Mouse (Mus musculus) embryo, embryonic 10 days (tissue): ENCODE data around the gene Ninj2.

Experiments
- DNase-seq: peaks from one replicate; pipeline ENCODE4 v3.0.0-alpha.2; 2015; ENCODE audit warnings: low spot score

Gene Ninj2

DNA sequence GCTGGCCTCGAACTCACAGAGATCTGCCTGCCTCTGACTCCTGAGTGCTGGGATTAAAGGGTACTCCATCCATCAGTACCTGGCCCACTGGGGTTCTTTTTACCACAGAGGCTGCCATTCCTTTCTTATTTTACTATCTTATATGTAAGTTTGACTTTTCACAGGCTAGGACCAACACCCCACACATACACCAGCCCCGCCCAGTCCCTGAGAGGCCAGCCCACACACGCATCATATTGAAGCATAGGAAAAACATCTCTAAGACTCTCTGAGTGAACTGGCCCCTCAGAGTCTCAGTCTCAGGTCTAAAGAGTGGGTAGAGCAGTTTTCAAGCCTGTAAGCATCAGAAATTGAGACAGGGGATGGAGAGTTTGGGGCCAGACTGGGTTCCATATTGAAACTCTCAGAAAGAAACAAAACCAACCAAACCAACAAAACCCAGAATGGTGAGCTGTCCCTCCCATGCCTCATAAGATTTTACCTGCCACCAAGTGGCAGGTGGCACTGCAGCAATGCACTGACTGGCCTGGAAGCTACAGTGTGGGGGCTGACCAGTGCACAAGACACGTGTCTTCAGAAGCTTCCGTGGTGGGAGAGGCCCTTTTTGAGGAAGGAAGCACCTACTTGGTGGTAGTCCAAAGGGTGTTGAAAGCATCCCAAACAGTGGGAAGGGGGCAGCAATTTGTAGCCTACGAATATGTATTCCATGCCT is 86.0 kb downstream of the Ninj2 start:
- DNase-seq = no peak

DNA sequence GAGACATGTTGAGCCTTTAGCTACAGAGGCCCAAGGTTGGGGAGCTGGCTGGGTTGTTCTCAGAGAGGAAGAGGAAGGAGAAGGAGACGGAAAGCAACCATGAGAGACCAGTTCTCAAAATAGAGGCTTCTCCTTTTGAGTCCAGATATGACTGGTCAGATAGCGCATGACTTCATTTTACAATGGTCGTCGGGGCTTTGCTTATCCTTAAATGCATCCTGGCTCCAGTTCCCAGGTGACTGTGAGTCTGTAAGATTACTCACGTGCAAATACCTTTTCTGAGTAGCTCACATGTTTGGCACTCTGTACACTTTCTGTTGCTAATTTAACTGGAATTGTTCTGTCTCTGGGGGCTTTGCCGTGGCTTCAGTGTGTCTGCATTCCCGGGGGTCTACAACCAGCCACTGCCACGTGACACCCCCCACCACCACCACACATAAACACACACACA is 86.6 kb downstream of the Ninj2 start:
- no peak for DNase-seq

DNA sequence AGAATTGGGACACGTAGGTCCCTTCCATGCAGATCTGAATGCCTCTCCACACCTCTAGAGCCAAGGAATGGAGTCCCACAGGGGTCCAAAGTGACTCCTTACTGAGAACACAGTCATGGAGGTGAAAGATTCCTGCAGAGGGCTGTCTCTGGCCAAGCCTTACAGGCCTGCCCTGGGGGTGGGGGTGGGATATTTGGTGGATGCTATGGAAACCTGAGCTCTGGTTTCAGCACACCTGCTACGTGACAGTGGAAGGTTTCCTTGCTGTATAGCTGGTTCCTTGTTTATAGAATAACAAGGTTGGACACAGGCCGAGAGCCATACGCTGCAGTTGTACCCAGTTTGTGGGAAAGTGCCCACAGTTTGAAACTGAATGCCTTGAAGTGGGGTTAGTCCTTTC is 87.3 kb downstream of the Ninj2 start:
- no peak for DNase-seq

DNA sequence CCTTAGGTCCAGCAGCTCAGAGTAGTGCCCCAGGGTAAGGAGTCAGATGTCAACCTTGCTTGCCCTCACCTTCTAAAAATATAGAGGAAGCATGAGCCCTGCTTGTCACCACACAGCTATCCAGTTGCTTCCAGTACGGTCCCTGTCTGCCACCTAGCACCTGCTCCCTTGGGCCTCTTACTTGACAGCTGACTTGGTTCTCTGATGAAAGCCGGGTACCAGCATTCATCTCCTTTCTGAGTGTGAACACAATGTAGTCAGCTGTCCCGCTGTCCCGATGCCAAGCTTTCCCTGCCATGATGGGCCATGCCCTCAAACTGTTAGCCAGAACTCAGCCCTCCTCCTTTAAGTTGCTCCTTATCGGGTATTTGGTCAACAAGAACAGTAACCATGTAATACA is 89.0 kb downstream of the Ninj2 start:
- DNase-seq = no peak

DNA sequence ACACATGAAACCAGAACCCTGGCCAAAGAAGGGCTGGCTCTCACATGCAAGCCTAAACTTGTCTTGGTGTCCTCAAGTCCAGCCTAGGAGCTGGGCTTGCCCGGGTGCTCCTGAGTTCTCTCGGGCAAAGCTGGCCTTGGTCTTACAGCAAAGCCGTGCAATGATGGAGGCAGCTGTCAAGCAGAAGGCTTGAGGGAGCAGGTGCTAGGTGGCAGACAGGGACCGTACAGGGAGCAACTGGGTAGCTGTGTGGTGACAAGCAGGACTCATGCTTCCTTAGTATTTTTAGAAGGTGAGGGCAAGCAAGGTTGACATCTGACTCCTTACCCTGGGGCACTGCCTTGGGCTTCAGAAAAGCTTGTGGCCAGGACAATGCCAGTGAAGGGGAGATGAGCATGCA is 90.6 kb downstream of the Ninj2 start:
- no peak for DNase-seq

DNA sequence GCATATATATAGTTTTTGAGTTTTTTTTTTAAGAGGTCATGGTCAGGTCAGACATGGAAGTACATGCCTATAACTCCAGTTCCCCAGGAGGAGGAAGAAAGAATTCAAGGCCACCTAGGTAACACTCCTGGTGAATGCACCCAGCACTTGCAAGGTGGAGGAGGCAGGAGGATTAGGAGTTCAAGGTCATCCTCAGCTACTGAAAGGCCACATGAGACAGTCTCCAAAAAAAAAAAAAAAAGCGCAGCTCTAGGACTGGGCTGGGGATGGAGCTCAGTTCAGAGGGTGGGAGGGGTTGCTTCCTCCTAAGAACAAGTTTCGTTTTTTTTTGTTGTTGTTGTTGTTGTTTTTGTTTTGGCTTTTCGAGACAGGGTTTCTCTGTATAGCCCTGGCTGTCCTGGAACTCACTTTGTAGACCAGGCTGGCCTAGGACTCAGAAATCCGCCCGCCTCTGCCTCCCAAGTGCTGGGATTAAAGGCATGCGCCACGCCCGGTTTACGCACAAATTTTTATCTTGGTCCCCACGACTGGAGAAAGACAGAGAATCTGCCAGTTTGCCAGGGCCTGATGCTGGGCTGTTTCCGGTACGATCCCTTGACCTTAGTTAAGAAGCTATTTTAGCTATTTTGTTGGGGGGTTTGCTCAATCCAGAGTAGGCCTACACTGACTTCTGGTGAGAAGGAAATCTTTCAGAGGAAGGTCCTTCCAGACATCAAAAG is 92.0 kb downstream of the Ninj2 start:
- no peak for DNase-seq

DNA sequence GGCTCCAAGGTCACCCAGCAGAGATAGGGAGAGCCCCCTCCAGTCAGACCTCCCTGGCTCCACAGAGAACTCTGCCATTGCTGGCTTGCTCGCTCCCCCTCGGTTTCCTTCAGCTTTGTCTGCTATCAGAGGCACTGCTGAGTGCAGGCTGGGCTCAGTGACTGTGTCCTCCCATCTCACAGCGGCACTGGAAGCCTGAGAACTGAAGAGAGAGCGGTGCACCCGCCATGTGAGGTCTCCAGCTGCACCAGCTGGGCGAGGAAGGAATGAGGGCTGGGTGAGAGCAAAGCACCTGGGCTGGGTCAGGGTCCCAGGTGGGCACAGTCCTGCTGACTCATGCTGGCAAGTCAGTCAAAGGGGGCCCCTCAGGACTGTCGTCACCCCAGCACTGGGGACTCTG is 92.6 kb downstream of the Ninj2 start:
- DNase-seq = no peak

DNA sequence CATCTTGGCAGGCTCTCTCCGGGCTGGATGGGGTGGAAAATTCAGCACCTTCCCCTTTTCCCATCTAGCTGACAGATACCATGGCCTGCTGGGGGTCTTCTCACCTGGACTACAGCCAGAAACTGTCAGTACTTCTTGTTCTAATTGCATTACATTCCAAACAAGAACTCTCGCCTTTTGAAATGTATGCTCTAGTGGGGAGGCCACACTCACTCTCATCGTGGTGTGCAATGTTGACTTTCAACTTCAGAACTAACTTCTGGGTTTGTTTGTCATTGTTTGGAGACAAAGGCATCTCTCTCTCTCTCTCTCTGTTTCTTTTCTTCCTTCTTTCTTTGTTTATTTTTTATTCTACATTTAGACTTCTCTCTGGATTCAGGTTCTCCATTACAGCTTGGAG is 93.4 kb downstream of the Ninj2 start:
- no peak for DNase-seq

DNA sequence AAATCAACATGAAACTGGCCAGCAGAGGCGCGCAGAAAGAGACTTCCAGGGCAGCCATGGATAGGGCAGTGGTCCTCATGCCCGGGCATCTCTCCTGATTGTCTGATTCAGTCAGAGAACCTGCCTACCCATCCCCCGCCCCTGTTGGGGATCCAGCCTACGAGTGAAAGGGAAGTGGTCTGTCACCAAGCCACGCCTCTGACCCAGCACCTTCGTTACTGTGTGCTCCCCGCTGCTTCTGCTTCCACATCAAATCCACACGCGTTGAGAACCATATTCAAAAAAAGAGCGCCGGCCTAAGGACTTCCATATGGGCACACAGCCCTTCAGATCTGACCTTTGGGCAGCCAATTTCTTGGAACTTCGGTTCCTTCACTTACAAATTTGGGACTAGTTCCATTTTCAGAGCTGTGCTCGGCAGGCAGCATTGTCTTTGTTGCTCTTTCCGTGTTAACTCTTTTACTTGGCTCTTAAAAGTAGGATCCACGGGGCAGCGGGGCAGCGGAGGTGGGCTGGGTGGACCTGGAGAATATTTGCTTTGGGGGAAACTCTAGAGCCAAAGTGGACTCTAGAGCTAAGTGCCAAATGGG is 94.5 kb downstream of the Ninj2 start:
- peak; percentile 55 for DNase-seq

DNA sequence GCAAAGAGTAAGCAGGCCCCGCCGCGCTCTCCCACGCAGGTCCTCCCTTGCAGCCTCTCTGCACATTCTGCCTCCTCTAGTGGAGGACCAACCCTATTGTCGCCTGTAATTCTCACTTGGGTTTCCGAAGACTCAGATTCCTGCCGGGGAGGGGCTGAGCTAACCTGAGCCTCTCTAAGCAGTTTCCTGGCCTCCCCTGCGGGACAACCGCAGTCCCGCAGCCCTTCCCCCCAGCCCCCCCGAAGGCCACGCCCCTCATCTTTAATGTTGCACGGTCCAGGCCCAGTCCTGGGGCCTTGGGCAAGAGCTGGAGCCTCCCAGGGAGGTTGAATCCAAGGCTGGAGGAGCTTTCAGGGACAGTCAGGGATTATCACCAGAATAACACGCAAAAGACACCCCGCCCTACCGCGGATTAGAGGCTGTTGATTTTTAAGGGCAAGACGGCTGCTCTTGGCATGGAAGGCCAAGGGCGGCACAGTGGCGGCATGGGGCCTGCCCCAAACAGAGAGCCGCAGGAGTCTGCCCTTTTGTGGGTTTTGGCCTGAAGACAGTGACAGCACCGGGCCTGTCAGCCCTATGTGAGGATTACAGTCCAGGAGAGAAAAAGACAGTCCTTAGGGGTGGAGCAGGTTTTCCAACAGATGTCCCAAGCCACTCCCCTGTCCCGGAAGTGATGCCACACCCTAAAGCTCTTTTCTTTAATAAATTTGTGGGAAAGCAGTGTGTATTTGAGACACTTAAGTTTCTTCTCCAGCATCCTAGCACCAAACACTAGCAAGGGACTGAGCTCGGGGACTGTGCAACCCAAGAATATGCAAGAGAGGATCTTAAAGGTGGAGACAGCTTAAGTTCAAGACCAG is 95.5 kb downstream of the Ninj2 start:
- peak; percentile 48 for DNase-seq

DNA sequence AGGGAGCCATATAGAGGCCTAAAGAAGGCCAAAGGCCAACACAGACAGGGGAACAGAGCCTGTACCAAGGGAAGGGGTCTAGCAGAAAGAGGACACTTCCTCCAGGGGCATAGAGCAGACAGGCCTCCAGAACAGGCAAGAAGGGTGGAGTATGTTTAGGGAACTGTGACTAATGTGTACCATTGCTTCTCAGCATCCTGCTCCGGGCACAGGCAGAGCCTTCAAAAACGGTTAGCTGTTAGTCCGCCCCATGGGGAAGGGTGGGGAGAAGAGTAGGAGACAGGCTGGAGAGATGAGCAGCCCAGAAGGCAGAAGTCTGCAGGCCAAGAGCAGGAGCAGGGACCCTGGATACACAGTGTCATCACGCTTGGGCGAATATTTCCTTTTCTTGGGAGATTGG is 96.1 kb downstream of the Ninj2 start:
- no peak for DNase-seq

DNA sequence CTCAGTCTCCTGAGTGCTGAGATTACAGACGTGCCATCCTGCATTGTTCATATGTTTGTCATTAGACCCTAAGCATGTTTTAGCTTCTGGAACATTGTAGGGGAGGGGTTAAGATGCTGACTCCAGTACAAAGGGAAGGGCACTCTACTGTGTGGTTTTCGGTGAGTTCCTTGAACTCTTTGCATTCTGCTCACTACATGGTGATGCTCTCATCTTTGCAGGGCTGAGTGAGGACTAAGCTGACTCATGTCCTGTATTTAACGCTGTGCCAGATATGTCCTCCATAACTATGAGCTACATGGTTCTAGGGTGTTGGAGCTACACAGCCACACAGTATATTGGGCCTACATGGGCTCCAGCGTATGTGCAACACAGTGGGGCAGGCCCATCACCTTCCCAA is 97.2 kb downstream of the Ninj2 start:
- DNase-seq = no peak

DNA sequence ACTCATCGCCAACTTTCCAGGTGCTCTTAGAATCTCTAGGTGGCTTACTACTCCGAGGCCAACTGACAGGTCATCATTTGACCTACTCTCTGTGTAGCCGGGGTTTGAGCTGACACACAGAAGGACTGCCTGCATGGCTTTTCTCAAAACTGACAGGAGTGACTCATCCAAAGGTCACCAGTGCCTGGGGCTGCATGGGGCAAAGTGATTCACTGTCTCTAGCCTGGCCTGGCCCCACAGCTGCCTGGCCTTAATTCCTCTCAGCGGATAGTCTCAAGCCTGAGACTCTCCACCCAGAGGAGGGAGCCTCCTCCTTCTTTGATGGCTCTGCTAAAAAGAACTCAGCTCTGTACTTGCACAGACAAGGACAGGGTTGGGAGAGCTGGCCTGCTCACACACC is 97.8 kb downstream of the Ninj2 start:
- DNase-seq = peak; percentile 49

DNA sequence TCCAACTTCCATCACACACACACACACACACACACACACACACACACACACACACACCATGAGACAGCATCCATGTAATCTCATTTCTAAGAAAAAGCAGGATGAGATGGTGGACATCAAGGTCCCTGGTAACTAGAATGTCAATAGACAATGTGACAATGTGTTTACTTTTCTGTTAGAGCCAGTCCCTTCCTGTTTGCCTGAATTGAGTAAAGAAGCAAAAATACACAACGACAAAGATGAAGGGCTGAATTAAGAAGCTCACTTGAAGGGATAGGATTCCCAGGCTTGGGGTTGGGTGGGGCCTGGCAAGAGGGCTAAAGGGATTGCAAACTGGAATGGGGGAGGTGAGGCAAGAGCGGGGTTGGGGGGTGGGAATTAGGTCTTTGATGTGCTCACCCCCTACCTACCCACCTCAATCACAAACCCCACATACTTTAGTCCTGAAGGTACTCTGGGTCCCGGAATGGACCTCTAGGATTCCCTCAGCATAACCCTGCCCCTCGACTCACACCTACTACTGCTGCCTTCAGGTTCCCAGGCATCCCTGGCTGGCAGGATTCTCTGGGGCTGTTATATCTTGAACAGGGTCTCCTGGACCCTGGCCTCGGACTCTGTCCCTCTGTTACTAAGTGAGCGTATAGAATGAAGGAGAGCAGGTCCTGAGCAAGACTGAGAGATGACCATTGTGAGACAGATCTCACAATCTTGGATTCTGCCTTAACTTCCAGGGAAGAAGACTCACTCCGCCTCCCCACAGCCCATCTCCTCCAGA is 98.4 kb downstream of the Ninj2 start:
- no peak for DNase-seq

DNA sequence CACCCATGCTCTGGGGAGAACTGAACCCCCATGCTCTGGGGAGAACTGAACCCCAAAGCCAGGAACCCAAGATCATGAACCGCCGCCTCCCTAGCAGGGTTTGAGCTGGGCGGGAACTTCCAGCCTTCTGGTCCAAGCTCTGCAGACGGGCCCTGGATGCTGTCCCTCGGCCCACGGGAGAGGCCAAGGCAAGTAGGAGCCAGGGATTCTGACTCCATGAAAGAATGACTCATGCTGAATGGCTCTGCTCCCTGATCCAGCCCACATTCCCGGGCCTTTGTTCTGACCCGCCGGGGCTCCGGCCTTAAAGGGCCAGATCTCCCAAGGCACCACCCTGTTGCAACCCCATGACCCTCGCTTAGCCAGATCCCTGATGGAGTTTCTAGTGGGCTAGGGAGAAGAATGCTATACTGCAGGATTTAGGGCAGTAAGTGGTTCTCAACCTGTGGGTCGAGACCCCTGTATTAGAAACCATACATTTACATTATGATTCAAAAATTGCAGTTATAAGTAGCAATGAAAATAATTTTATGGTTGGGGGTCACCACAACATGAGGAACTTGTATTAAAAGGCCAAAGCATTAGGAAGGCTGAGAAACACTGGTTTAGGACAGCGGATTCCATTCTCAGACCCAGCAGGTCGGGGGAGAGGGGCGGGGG is 99.2 kb downstream of the Ninj2 start:
- peak; percentile 62 for DNase-seq

DNA sequence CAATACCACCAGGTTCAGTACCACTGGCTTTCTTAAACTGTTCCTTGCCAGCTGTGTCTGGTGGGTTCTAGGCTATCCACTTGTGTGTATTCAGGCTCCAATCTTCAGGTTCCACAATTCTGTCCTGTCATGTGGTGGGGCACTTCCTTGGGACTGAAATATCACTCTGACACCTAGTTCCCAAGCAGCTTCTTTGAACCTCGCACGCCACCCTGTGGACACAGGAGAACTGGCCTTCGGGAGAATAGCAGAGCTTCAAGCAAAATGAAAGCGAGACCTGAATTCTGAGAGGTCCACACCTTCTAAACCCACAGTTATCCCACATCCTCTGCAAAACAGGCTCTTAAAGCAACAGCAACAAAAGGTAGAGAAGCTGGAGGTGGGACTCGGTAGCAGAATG is 100.0 kb downstream of the Ninj2 start:
- DNase-seq = peak; percentile 91

DNA sequence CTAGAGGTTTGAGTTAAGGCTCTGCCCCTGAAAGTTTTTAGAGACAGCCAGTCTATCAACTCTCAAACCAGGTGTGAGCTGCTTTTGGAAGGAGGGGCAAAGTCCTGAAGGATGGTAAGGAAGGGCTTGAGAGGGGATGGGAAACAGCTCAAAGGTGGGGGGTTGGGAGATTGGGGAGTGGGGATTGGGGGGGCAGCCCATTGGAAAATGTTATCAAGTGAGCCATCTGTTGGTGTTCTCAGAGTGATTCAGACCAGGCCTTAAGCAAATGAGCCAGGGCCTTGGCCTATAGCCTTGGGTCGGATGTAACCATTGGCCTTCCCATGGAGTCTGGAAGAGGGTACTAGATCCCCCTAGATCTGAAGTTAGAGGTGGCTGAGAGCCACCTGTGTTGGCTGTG is 100.6 kb downstream of the Ninj2 start:
- no peak for DNase-seq

DNA sequence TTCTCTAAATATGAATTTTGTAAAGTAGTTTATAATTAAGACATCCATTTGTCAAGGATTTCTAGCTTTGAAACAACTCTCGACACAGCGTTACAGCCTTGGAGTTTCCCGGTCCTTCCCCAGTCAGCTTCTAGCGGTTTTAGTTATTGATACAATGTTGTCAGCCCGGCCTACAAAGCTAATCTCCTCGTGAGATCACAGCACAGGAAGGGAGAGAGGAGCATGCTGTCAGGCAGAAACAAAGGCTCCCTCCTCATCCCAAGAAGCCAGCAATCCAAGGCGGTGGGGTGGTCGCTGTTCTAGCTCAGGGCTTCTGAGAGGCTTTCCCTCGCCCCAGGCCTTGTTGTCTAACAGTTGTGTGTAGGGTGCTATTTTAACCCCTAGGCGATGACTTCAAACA is 101.2 kb downstream of the Ninj2 start:
- DNase-seq = no peak

DNA sequence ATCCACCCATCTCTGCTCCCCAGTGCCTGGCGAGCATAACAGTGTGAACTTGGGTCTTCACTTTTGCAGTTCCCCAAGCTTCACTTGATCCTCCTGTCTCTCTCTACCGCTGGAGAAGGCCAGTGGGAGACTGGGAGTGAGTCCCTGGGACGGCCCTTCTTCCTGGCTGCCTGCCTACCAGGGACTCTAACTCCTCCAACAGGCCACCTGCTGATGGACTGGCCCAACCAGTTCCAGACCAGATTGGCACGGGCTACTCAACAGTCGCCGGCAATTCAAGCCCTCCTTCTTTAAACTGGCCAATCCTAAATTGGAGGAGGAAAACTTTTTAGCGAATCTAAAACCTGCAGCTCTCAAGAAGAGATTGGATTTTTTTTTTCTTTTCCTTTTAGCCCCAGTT is 101.8 kb downstream of the Ninj2 start:
- no peak for DNase-seq

DNA sequence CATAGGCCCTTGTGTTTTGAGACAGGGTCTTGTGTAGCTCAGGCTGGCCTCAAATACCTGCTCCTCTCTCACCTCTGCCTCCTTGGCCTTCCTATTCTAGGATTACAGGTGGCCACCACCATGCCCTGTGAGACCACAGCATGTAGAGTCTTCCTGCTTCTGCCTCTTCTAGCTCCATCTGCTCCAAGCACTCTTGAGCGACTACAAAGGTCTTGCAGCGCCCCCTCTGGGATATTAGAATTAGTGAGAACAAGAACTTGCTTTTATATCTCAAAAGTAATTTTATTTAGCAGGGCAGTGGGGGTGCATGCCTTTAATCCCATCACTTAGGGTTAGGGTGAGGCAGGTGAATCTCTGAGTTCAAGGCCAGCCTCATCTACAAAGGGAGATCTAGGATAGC is 103.7 kb downstream of the Ninj2 start:
- peak; percentile 56 for DNase-seq

DNA sequence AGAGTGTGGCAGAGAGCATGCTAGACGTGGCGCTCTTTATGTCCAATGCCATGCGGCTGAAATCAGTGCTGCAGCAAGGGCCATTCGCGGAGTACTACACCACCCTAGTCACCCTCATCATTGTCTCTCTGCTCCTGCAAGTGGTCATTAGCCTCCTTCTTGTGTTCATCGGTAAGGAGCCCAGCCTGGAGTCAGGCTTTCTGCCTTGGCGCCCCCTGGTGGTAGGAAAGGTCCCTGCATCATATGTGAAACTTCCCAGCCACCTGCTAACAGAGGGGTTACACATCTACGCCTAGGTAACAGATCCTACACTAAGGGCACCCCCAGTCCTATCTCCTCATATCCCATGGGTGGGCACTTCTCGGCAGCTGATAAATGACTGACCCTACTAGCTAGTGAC is 104.8 kb downstream of the Ninj2 start:
- DNase-seq = peak; percentile 83
